Mouse (Mus musculus) Patski (cell line): ENCODE measurements around the gene Sh2b3. TPM values are rescaled to one million over a fixed set of nuclear protein-coding genes. Genes with fewer than 3 reads are reported as not detected.

Experiments used
- ATAC-seq: fragments of 100-300 bp; one replicate; pipeline ENCODE4 v1.8.0; 2021
- CTCF ChIA-PET: fragments of 350-600 bp; sonication (Branson Sonifier 250); formaldehyde crosslinking; loops from one replicate; lab custom pipeline; 2022; ENCODE audit warnings: inconsistent platforms; lab: Charles Lee
- POLR2A ChIA-PET: fragments of 350-600 bp; sonication (Branson Sonifier 250); formaldehyde crosslinking; loops from one replicate; lab custom pipeline; 2022; ENCODE audit warnings: antibody characterized with exemption, inconsistent platforms; lab: Charles Lee
- DNase-seq: peaks from one replicate; pipeline ENCODE4 v3.0.0-alpha.2; 2011; ENCODE audit warnings: low read depth, low spot score
- H3K27me3 ChIP-seq: fragments of 371-371 bp; one replicate; pipeline ENCODE4 v1.5.1; 2021
- CTCF ChIP-seq: fragments of 100-300 bp; IDR thresholded peaks from one replicate; pipeline ENCODE4 v1.5.1; 2021
- in situ Hi-C: fragments of 300-500 bp; cut with MboI; formaldehyde crosslinking; loops from 3 replicates; pipeline ENCODE4 v1.11.1; 2018; ENCODE audit warnings: low pct_unique_long_range_greater_than_20kb, mixed read lengths
- polyA plus RNA-seq: library from polyadenylated mRNA; unstranded; gene quantifications from one replicate; pipeline ENCODE4 v1.2.3, GENCODE M21; 2021

Gene Sh2b3
- polyA plus RNA-seq, 1 experiment from 2014 or later: 22.2 TPM

DNA sequence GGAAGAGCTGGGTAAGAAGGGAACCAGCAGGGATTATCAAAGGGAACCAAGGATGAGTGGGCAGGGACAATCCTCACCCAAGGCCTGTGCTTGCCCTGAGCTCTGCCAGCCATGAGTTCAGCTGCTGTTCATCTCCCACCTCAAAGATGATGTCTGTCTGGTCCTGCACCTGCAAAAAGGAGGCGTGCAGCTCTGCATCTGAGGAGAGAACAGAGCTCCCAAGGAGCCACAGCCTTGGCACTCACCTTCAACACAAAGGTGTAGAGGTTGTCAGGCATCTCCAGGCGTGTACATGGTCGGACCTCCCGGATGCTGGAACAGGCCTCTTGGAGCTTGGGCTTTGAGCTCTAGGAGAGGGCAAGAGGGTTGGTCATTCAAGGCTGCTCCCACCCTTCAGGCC, 18.6 kb downstream of the Sh2b3 start:
- no peak for TF ChIP-seq CTCF
- ATAC-seq (no peak), DNase-seq (no peak)
- in situ Hi-C loops: no loop called here
- ChIA-PET POLR2A (interaction anchor here (0.6 to 8.4 kb wide), 3 partner anchors 17 to 574 kb away, joined by 3 to 61 read pairs (median 6); partner anchors contain the start of gene Sh2b3), CTCF (interaction anchor here (1.0 to 7.1 kb wide), 3 partner anchors 9 to 25 kb away, joined by 3 to 41 read pairs (median 10); no protein-coding TSS in a partner anchor)
- H3K27me3 ChIP-seq: no peaks in the 10 kb centered on the region

DNA sequence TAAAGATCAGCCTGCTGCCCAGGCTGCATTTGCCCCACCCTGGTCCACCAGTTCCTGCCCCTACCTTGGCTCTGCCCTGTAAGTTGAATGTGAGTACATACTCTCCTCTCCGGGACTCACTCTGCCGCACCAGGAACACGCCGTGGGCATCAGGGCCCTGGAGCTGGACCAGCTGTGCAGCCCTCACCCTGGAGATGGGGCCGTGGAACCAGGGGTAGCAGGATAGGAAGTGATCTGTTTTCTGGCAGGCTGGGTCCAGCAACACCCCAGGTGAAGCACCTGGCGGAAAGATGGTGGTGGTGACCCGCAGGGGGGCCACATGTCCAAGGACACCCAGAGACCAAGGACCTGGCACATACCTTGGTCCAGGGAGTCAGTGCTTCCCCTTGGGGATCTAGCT, 19.0 kb downstream of the Sh2b3 start:
- in situ Hi-C loops: no loop called here
- DNase-seq (no peak), ATAC-seq (no peak)
- ChIA-PET POLR2A (interaction anchor here (1.1 to 8.4 kb wide), 2 partner anchors 10 to 17 kb away, joined by 3 to 61 read pairs; partner anchors contain the start of gene Sh2b3), CTCF (interaction anchor here (1.0 to 7.1 kb wide), 4 partner anchors 8 to 25 kb away, joined by 3 to 41 read pairs (median 10); no protein-coding TSS in a partner anchor)
- H3K27me3 ChIP-seq: no peaks in the 10 kb centered on the region
- TF ChIP-seq CTCF: no peak

DNA sequence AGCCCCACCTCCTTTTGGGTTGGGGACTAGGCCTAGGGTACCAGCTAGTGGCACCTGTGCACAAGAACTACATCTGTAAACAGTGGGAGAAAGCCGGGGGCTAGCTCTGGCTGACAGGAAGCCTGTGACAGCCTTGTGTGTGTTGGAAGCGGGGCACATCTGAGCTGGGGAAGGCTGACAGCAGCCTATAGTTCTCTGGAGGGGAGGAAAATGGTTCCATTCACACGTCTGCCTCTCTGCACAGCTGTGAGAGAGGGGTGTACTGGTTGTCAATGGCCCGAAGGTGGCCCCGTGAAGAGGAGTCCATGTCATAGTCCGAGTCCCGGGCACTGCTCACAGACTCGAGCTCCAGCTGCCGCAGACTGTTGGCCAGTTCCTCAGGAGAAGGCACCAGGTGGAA, 19.9 kb downstream of the Sh2b3 start:
- DNase-seq (no peak), ATAC-seq (no peak)
- ChIA-PET POLR2A (interaction anchor here (1.1 to 8.4 kb wide), 2 partner anchors 9 to 18 kb away, joined by 3 to 61 read pairs; partner anchors contain the start of gene Sh2b3), CTCF (interaction anchor here (1.2 to 7.1 kb wide), 6 partner anchors 8 to 30 kb away, joined by 3 to 41 read pairs (median 7); no protein-coding TSS in a partner anchor)
- no peak for TF ChIP-seq CTCF
- H3K27me3 ChIP-seq: no peaks in the 10 kb centered on the region
- in situ Hi-C loops: no loop called here

- ATAC-seq: no peak
- in situ Hi-C loops: no loop called here
- no peak for TF ChIP-seq CTCF
- no peak for DNase-seq
- POLR2A ChIA-PET: interaction anchor here (0.8 to 8.4 kb wide), 4 partner anchors 10 to 26 kb away, joined by 3 to 61 read pairs (median 3); partner anchors contain the start of gene Sh2b3
- H3K27me3 ChIP-seq: no peaks in the 10 kb centered on the region
- CTCF ChIA-PET: interaction anchor here (1.2 to 7.1 kb wide), 6 partner anchors 7 to 31 kb away, joined by 3 to 41 read pairs (median 8); partner anchors contain the start of gene Sh2b3
These were observed 20.8 kb downstream of the Sh2b3 start for GRCm38 (mm10) chr5:121816611-121817010.

DNA sequence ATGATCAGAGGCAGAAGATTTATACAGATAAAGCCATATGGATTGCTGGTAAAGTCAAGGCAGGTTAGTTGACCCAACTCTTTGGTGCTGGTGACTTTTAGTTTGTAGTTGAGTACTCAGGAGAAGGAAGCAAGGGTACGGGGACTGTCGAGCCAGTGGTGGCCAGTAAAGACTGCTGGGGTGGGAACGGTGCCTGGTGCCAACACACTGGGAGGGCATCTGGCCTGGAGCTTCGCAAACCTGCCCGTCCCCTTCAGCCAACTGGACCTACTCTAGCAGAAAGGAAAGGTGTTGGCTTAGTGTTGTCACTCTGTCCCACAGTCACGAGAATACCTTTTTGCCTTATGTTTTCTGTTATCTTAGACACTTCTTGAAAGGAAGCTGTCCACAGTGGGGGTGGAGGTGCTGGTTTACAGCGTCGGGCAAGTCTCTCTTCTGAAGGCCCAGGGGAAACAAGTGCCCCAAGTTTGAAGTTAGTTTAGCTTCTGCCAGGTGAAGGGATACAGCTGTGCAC, 21.5 kb downstream of the Sh2b3 start:
- ATAC-seq (no peak), DNase-seq (no peak)
- TF ChIP-seq CTCF: no peak
- ChIA-PET POLR2A (interaction anchor here (0.8 to 8.4 kb wide), 4 partner anchors 13 to 27 kb away, joined by 3 to 61 read pairs (median 3); partner anchors contain the start of gene Sh2b3), CTCF (interaction anchor here (1.5 to 7.1 kb wide), 4 partner anchors 11 to 27 kb away, joined by 4 to 41 read pairs (median 8); partner anchors contain the start of gene Sh2b3)
- in situ Hi-C loops: no loop called here
- H3K27me3 ChIP-seq: no peaks in the 10 kb centered on the region

DNA sequence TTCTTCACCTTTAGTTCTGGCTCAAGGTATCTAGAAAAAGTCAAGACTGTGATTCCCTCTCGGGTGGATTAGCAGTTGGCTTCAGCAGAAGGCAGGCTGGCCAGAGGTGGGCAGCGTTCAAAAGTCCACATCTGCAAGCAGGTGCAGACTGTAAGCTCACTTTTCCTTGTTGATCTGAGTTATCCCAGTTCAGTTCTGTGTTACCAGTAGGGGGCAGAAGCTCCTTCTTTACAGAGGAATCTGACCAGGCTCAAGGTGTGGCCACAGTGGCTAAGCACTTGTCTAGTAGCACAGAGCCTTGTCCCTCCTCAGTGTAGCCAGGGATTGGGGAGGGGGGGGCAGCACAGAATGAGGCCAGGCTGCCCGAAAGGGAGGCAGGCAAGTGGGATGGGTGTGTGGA, 22.4 kb downstream of the Sh2b3 start:
- ChIA-PET CTCF (interaction anchor here (0.7 to 7.1 kb wide), 9 partner anchors 8 to 28 kb away, joined by 3 to 41 read pairs (median 4); no protein-coding TSS in a partner anchor), POLR2A (interaction anchor here (1.0 kb wide), 1 partner anchor 12 kb away, joined by 3 read pairs; no protein-coding TSS in a partner anchor)
- no peak for TF ChIP-seq CTCF
- ATAC-seq (no peak), DNase-seq (peak; percentile 35)
- H3K27me3 ChIP-seq: no peaks in the 10 kb centered on the region
- in situ Hi-C loops: no loop called here

GRCm38 (mm10) chr5:121813744-121814143, 23.7 kb downstream of the Sh2b3 start:
- CTCF ChIA-PET: interaction anchor here (1.8 to 7.1 kb wide), 2 partner anchors 10 to 30 kb away, joined by 4 to 41 read pairs; no protein-coding TSS in a partner anchor
- in situ Hi-C loops: loop anchor here (5.0 kb wide), 1 partner anchor 34 kb away; the partner anchor contains the start of gene Pheta1
- TF ChIP-seq CTCF: no peak
- no peak for DNase-seq
- ATAC-seq: no peak
- no peaks in the 10 kb centered on the region for H3K27me3 ChIP-seq
- POLR2A ChIA-PET: interaction anchor here (1.2 kb wide), 1 partner anchor 22 kb away, joined by 3 read pairs; no protein-coding TSS in a partner anchor

DNA sequence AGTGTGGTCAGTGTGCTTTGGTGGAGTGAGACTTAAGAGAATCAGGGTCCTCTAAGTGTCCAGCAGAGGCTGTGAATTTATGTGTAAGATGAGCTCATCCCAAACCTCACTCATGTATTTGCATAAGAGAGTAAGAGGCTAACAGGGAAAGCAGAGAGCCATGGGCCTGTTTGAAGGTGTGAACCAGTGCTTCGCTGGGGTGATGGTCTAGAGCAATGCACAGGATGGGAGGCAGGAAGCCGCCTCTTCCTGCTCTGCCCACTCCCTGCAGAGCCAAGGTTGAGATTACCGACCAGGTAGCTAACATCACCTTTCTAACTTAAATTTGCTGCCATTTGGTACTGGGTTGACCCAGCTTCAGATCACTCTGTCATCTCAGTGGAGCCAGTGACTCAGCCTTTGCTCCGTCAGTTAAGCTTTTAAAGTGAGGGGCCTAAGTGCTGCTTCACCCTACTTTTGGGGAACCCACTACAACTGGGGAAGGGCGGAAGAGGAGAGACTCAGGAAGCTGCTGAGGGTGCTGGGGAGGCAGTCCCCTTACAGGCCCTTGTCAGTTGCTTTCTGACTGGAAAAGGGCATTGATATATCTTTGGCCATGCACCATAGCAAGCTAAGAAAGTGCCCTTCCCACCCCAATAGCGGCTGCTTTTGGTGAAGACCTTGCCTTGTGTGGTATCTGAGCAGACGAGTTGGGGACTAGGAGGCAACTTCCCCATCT, 24.8 kb downstream of the Sh2b3 start:
- ATAC-seq: no peak
- CTCF ChIA-PET: interaction anchor here (0.8 to 1.4 kb wide), 6 partner anchors 16 to 37 kb away, joined by 3 to 4 read pairs (median 4); no protein-coding TSS in a partner anchor
- no peak for DNase-seq
- no peaks in the 10 kb centered on the region for H3K27me3 ChIP-seq
- POLR2A ChIA-PET: interaction anchor here (1.0 to 1.2 kb wide), 2 partner anchors 13 to 23 kb away, joined by 3 to 4 read pairs; no protein-coding TSS in a partner anchor
- no peak for TF ChIP-seq CTCF
- in situ Hi-C loops: loop anchor here (5.0 kb wide), 1 partner anchor 35 kb away; the partner anchor contains the start of gene Pheta1

GRCm38 (mm10) chr5:121811485-121811931, 25.9 kb downstream of the Sh2b3 start:
- ChIA-PET CTCF (interaction anchor here (1.0 to 1.2 kb wide), 2 partner anchors 10 to 32 kb away, joined by 3 to 4 read pairs; no protein-coding TSS in a partner anchor), POLR2A (no interaction called here)
- ATAC-seq (no peak), DNase-seq (no peak)
- in situ Hi-C loops: loop anchor here (5.0 kb wide), 1 partner anchor 36 kb away; the partner anchor contains the start of gene Pheta1
- no peaks in the 10 kb centered on the region for H3K27me3 ChIP-seq
- no peak for TF ChIP-seq CTCF
